Mouse (Mus musculus): ENCODE data around the gene Serpinb6b. TPM values are rescaled to one million over a fixed set of nuclear protein-coding genes. Genes with fewer than 3 reads are reported as not detected.

Gene Serpinb6b
- polyA plus RNA-seq, 1 experiment: 1.4 TPM

GRCm38 (mm10) chr13:32963990-32964753, 837 bp upstream of the Serpinb6b start:
- no peak for DNase-seq (ENCODE audit: low read depth)
- TF ChIP-seq POLR2A (IDR thresholded peaks at IDR 0.05; ENCODE audit: borderline replicate concordance, extremely low read depth, insufficient read depth, insufficient read length, poor library complexity, severe bottlenecking) (no peak), CTCF (IDR thresholded peaks at IDR 0.05; ENCODE audit: borderline replicate concordance, extremely low read depth, insufficient read depth, insufficient read length) (no peak)

- no peak for TF ChIP-seq CTCF (IDR thresholded peaks at IDR 0.05; ENCODE audit: borderline replicate concordance, extremely low read depth, insufficient read depth, insufficient read length)
- TF ChIP-seq POLR2A (IDR thresholded peaks at IDR 0.05; ENCODE audit: borderline replicate concordance, extremely low read depth, insufficient read depth, insufficient read length, poor library complexity, severe bottlenecking): no peak
- DNase-seq (ENCODE audit: low read depth): no peak
Measured at GRCm38 (mm10) chr13:32966116-32966515, 1.1 kb downstream of the Serpinb6b start.

- DNase-seq (ENCODE audit: low read depth): no peak
- no peak for TF ChIP-seq CTCF (IDR thresholded peaks at IDR 0.05; ENCODE audit: borderline replicate concordance, extremely low read depth, insufficient read depth, insufficient read length)
- TF ChIP-seq POLR2A (IDR thresholded peaks at IDR 0.05; ENCODE audit: borderline replicate concordance, extremely low read depth, insufficient read depth, insufficient read length, poor library complexity, severe bottlenecking): no peak
Measured at GRCm38 (mm10) chr13:32967233-32967632, 2.2 kb downstream of the Serpinb6b start.

- DNase-seq (ENCODE audit: low read depth): no peak
Measured at GRCm38 (mm10) chr13:32968353-32968984, 3.5 kb downstream of the Serpinb6b start.

GRCm38 (mm10) chr13:32968996-32969640, 4.1 kb downstream of the Serpinb6b start:
- no peak for DNase-seq (ENCODE audit: low read depth)
- TF ChIP-seq CTCF (IDR thresholded peaks at IDR 0.05; ENCODE audit: borderline replicate concordance, extremely low read depth, insufficient read depth, insufficient read length) (no peak), POLR2A (IDR thresholded peaks at IDR 0.05; ENCODE audit: borderline replicate concordance, extremely low read depth, insufficient read depth, insufficient read length, poor library complexity, severe bottlenecking) (no peak)

More at GRCm38 (mm10) chr13:32968353-32968984, 3.5 kb downstream of the Serpinb6b start:
- no peak for TF ChIP-seq POLR2A (IDR thresholded peaks at IDR 0.05; ENCODE audit: borderline replicate concordance, extremely low read depth, insufficient read depth, insufficient read length, poor library complexity, severe bottlenecking)
- TF ChIP-seq CTCF (IDR thresholded peaks at IDR 0.05; ENCODE audit: borderline replicate concordance, extremely low read depth, insufficient read depth, insufficient read length): no peak

- DNase-seq (ENCODE audit: low read depth): no peak
- TF ChIP-seq POLR2A (IDR thresholded peaks at IDR 0.05; ENCODE audit: borderline replicate concordance, extremely low read depth, insufficient read depth, insufficient read length, poor library complexity, severe bottlenecking): no peak
- no peak for TF ChIP-seq CTCF (IDR thresholded peaks at IDR 0.05; ENCODE audit: borderline replicate concordance, extremely low read depth, insufficient read depth, insufficient read length)
Measured at GRCm38 (mm10) chr13:32969641-32970040, 4.6 kb downstream of the Serpinb6b start.

GRCm38 (mm10) chr13:32970776-32971175, 5.8 kb downstream of the Serpinb6b start:
- TF ChIP-seq POLR2A (IDR thresholded peaks at IDR 0.05; ENCODE audit: borderline replicate concordance, extremely low read depth, insufficient read depth, insufficient read length, poor library complexity, severe bottlenecking): no peak
- no peak for TF ChIP-seq CTCF (IDR thresholded peaks at IDR 0.05; ENCODE audit: borderline replicate concordance, extremely low read depth, insufficient read depth, insufficient read length)
- DNase-seq (ENCODE audit: low read depth): no peak

- no peak for DNase-seq (ENCODE audit: low read depth)
- TF ChIP-seq CTCF (IDR thresholded peaks at IDR 0.05; ENCODE audit: borderline replicate concordance, extremely low read depth, insufficient read depth, insufficient read length) (no peak), POLR2A (IDR thresholded peaks at IDR 0.05; ENCODE audit: borderline replicate concordance, extremely low read depth, insufficient read depth, insufficient read length, poor library complexity, severe bottlenecking) (no peak)
Measured at GRCm38 (mm10) chr13:32974268-32974667, 9.3 kb downstream of the Serpinb6b start.

GRCm38 (mm10) chr13:32974889-32975460, 10.0 kb downstream of the Serpinb6b start:
- peak; percentile 0 for DNase-seq (ENCODE audit: low read depth)
- TF ChIP-seq POLR2A (IDR thresholded peaks at IDR 0.05; ENCODE audit: borderline replicate concordance, extremely low read depth, insufficient read depth, insufficient read length, poor library complexity, severe bottlenecking): no peak
- no peak for TF ChIP-seq CTCF (IDR thresholded peaks at IDR 0.05; ENCODE audit: borderline replicate concordance, extremely low read depth, insufficient read depth, insufficient read length)

- TF ChIP-seq POLR2A (IDR thresholded peaks at IDR 0.05; ENCODE audit: borderline replicate concordance, extremely low read depth, insufficient read depth, insufficient read length, poor library complexity, severe bottlenecking): no peak
- no peak for TF ChIP-seq CTCF (IDR thresholded peaks at IDR 0.05; ENCODE audit: borderline replicate concordance, extremely low read depth, insufficient read depth, insufficient read length)
- no peak for DNase-seq (ENCODE audit: low read depth)
Measured at GRCm38 (mm10) chr13:32975710-32976109, 10.7 kb downstream of the Serpinb6b start.

GRCm38 (mm10) chr13:32982556-32983042, 17.6 kb downstream of the Serpinb6b start:
- no peak for TF ChIP-seq CTCF (IDR thresholded peaks at IDR 0.05; ENCODE audit: borderline replicate concordance, extremely low read depth, insufficient read depth, insufficient read length)
- DNase-seq (ENCODE audit: low read depth): no peak

Measured in brain, embryonic 14.5 days (tissue).